Mouse (Mus musculus) thymus, postnatal 36 days (tissue): ENCODE data around the gene Tmem150b.

Experiments
- DNase-seq, 2 experiments: peaks; one replicate each; pipeline ENCODE4 v3.0.0; 2022; ENCODE audit warnings: mixed read lengths in 2 of 2

The Tmem150b gene

GRCm38 (mm10) chr7:4724359-4724758 is 690 bp downstream of the Tmem150b start:
- DNase-seq: no peak

- DNase-seq: peak; percentile 19 to 35
Measured at GRCm38 (mm10) chr7:4723508-4723907, 1.5 kb downstream of the Tmem150b start.

- DNase-seq: no peak
Measured at GRCm38 (mm10) chr7:4719276-4719675, 5.8 kb downstream of the Tmem150b start.

GRCm38 (mm10) chr7:4716955-4717354 is 8.1 kb downstream of the Tmem150b start:
- no peak for DNase-seq

GRCm38 (mm10) chr7:4712594-4712993 is 12.5 kb downstream of the Tmem150b start:
- DNase-seq: no peak

GRCm38 (mm10) chr7:4705098-4705497 is 20.0 kb downstream of the Tmem150b start:
- DNase-seq: no peak

- no peak for DNase-seq
Measured at GRCm38 (mm10) chr7:4703195-4703594, 21.9 kb downstream of the Tmem150b start.

GRCm38 (mm10) chr7:4702334-4702733 is 22.7 kb downstream of the Tmem150b start:
- no peak for DNase-seq

GRCm38 (mm10) chr7:4693004-4693403 is 32.0 kb downstream of the Tmem150b start:
- DNase-seq: no peak

- DNase-seq: peak in 1 of 2 experiments; percentile 18
Measured at GRCm38 (mm10) chr7:4690951-4691653, 33.9 kb downstream of the Tmem150b start.

- peak in 1 of 2 experiments; percentile 47 for DNase-seq
Measured at GRCm38 (mm10) chr7:4690387-4690786, 34.7 kb downstream of the Tmem150b start, which contains the start of gene Brsk1. Gene Brsk1, plus strand, starts transcription at chr7:4690604.

GRCm38 (mm10) chr7:4684632-4685417 is 40.2 kb downstream of the Tmem150b start, which contains the start of gene Hspbp1:
Gene Hspbp1, minus strand, starts transcription at chr7:4685068.
- DNase-seq: peak; percentile 94 to 96

GRCm38 (mm10) chr7:4684203-4684602 is 40.8 kb downstream of the Tmem150b start:
- DNase-seq: peak in 1 of 2 experiments; percentile 35

GRCm38 (mm10) chr7:4683307-4683706 is 41.7 kb downstream of the Tmem150b start:
- no peak for DNase-seq

- DNase-seq: no peak
Measured at GRCm38 (mm10) chr7:4675200-4675599, 49.8 kb downstream of the Tmem150b start.

GRCm38 (mm10) chr7:4674114-4674731 is 50.8 kb downstream of the Tmem150b start:
- peak; percentile 30 to 44 for DNase-seq

GRCm38 (mm10) chr7:4671956-4672355 is 53.1 kb downstream of the Tmem150b start:
- no peak for DNase-seq

- DNase-seq: no peak
Measured at GRCm38 (mm10) chr7:4670655-4671255, 54.3 kb downstream of the Tmem150b start.

- no peak for DNase-seq
Measured at GRCm38 (mm10) chr7:4669156-4669555, 55.9 kb downstream of the Tmem150b start.

GRCm38 (mm10) chr7:4668506-4668905 is 56.5 kb downstream of the Tmem150b start:
- DNase-seq: no peak

- DNase-seq: no peak
Measured at GRCm38 (mm10) chr7:4666871-4667270, 58.2 kb downstream of the Tmem150b start.

- no peak for DNase-seq
Measured at GRCm38 (mm10) chr7:4663742-4664141, 61.3 kb downstream of the Tmem150b start.

GRCm38 (mm10) chr7:4663179-4663578 is 61.9 kb downstream of the Tmem150b start:
- no peak for DNase-seq
